Mouse (Mus musculus) urinary bladder, postnatal 0 days (tissue): ENCODE measurements around the gene Nes. TPM values are rescaled to one million over a fixed set of nuclear protein-coding genes. Genes with fewer than 3 reads are reported as not detected.

ENCODE experiments used
- polyA plus RNA-seq: library from polyadenylated mRNA; unstranded; fragments of >200 nt; fragmentation: Nextera tagmentation; extraction: Ambion mirVana; gene quantifications from 2 replicates; pipeline ENCODE4 v1.2.1, GENCODE M21; 2015

Gene Nes
- polyA plus RNA-seq, result 6.8 and 7.1 TPM in 2 replicates

GRCm38 (mm10) chr3:87970939-87971488 is at the start of gene Nes:
Gene Nes, plus strand, starts transcription at chr3:87971078.

GRCm38 (mm10) chr3:87930078-87930795 is 40.6 kb upstream of the Nes start, which contains the start of the genes Isg20l2 and Rrnad1:
Gene Isg20l2, plus strand, starts transcription at chr3:87930314.
Gene Rrnad1, minus strand, starts transcription at chr3:87930717.

GRCm38 (mm10) chr3:87948378-87949265 is 22.3 kb upstream of the Nes start, which contains the start of gene Crabp2:
Gene Crabp2, plus strand, starts transcription at chr3:87948666.

GRCm38 (mm10) chr3:88000181-88000580 is 29.3 kb downstream of the Nes start, which contains the start of gene Bcan:
Gene Bcan, minus strand, starts transcription at chr3:88000230.

GRCm38 (mm10) chr3:88027434-88028186 is 56.7 kb downstream of the Nes start, which contains the start of gene Hapln2:
Gene Hapln2, minus strand, starts transcription at chr3:88027583.

Other genes starting within 250 kb of the Nes start
- gene Lrrc71, start 222.5 kb upstream of the Nes start, polyA plus RNA-seq, result 0.17 and 0.18 TPM in 2 replicates
- gene Ntrk1, start 175.9 kb upstream of the Nes start, polyA plus RNA-seq, result 3.5 and 3.6 TPM in 2 replicates
- 0.35 and 0.45 TPM in 2 replicates for gene Insrr, start 174.1 kb upstream of the Nes start, polyA plus RNA-seq
- 10.0 and 10.4 TPM in 2 replicates for gene Pear1, start 146.8 kb upstream of the Nes start, polyA plus RNA-seq
- 0.15 TPM in 1 of 2 replicates, not detected in the other for gene Sh2d2a, start 124.3 kb upstream of the Nes start, polyA plus RNA-seq
- 8.1 and 8.3 TPM in 2 replicates for gene Prcc, start 85.5 kb upstream of the Nes start, polyA plus RNA-seq
- gene Hdgf, start 64.8 kb upstream of the Nes start, polyA plus RNA-seq, result 140 and 155 TPM in 2 replicates
- 54.5 and 61.2 TPM in 2 replicates for gene Mrpl24, start 51.6 kb upstream of the Nes start, polyA plus RNA-seq
- gene Isg20l2, start 40.8 kb upstream of the Nes start, polyA plus RNA-seq, result 21.2 and 24.4 TPM in 2 replicates
- gene Rrnad1, start 40.4 kb upstream of the Nes start, polyA plus RNA-seq, result 9.8 and 9.9 TPM in 2 replicates
- 1.9 and 4.4 TPM in 2 replicates for gene Crabp2, start 22.4 kb upstream of the Nes start, polyA plus RNA-seq
- 0.04 TPM in 1 of 2 replicates, not detected in the other for gene Bcan, start 29.2 kb downstream of the Nes start, polyA plus RNA-seq
- not detected in 2 replicates for gene Hapln2, start 56.5 kb downstream of the Nes start, polyA plus RNA-seq
- gene Gpatch4, start 72.0 kb downstream of the Nes start, polyA plus RNA-seq, result 15.3 and 17.0 TPM in 2 replicates
- 110 and 112 TPM in 2 replicates for gene Naxe, start 87.4 kb downstream of the Nes start, polyA plus RNA-seq
- gene Ttc24, start 107.2 kb downstream of the Nes start, polyA plus RNA-seq, result not detected in 2 replicates
- gene Iqgap3, start 110.9 kb downstream of the Nes start, polyA plus RNA-seq, result 3.7 and 4.6 TPM in 2 replicates
- 15.1 and 16.4 TPM in 2 replicates for gene Mef2d, start 171.3 kb downstream of the Nes start, polyA plus RNA-seq